Mouse (Mus musculus): Measurements from ENCODE around the gene Sos1. TPM values are rescaled to one million over a fixed set of nuclear protein-coding genes. Genes with fewer than 3 reads are reported as not detected.
"Not testable (repeated sequence)": the region's sequence is repeated elsewhere in the genome, so short reads cannot be mapped to it uniquely, and the experiment has no call there.

The Sos1 gene
- total RNA-seq, 2 experiments from 2014 or later: 16.7 to 18.4 TPM

- DNase-seq (ENCODE audit: low spot score in 2 of 2): no peak
Measured at GRCm38 (mm10) chr17:80496185-80496584, 15.9 kb upstream of the Sos1 start.

- no peak for DNase-seq (ENCODE audit: low spot score in 2 of 2)
Measured at GRCm38 (mm10) chr17:80493891-80494290, 13.6 kb upstream of the Sos1 start.

DNA sequence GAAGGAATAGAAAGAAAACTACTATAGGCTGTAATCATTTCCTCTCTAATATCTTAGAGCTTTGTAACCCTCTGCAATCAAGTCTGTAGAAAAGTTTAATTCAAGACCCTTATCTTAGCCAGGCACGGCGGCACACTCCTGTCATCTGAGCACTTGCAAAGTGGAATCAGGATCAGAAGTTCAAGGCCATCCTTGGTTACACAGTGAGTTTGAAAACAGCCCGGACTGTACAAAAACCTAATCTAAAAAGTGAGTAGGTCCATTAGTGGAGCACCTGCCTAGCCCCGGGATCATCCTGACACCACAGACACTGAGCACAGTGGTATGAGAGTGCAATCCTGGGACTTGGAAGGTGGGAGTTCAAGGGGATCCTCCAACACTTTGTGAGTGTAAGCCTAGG lies 12.6 kb upstream of the Sos1 start:
- DNase-seq (ENCODE audit: low spot score in 2 of 2): no peak

- DNase-seq (ENCODE audit: low spot score in 2 of 2): no peak
Measured at GRCm38 (mm10) chr17:80492274-80492673, 12.0 kb upstream of the Sos1 start.

DNA sequence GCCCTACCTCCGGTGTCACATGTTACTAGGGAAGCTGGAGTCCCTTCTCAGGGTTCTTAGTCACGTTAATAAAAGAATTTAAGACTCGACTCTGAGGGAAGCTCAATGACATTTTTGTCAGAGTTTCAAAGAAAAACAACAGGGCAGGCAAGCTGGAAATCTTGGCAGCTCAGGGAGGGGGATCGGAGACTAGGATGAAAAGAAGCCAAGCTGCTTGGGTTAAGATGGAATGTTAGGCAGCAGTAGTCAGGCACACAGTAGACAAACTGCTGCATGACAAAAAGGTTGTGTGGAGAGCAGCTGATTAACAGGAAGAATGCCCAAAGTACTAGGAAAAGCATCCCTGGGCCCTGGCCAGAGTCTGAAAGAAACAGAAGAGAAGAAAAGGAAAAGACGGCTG lies 9.9 kb upstream of the Sos1 start:
- no peak for DNase-seq (ENCODE audit: low spot score in 2 of 2)

DNA sequence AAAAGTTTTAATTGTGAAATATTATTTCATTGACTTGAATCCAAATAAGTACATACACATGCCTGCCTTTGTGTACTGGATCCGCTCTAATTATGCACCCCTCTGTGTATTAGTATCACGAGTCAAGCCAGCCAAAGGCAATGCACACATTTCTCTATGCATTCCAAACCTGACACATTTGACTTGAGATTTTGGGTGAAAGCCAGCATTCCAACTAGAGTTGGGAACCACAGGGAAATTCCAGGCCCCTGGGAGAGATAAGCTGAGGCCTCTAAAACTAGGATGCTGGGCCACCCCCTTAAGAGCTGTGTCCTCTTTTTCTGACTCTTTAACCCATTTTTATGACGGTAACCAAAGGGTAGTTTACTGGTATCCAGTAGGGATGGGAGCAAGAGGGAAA lies 8.7 kb upstream of the Sos1 start:
- DNase-seq (ENCODE audit: low spot score in 2 of 2): no peak

DNA sequence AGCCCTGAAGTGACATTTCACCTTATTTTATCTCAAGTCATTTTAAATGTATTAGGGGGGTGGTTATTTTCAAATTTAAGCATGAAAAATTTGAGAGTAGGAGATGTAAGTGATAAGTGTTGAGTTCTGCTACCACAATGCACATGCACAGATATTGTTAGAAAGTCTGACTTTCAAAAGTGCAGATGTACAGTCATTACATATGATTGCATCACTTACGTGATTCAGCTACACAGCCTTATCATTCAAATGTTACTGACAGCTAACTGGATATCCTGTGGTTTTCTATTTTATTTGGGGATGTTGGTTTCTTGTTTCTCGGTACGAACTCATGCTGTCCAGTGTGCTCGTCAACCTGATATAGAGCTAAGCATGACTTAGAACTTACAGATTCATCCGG lies 4.9 kb upstream of the Sos1 start:
- DNase-seq (ENCODE audit: low spot score in 2 of 2): no peak

DNA sequence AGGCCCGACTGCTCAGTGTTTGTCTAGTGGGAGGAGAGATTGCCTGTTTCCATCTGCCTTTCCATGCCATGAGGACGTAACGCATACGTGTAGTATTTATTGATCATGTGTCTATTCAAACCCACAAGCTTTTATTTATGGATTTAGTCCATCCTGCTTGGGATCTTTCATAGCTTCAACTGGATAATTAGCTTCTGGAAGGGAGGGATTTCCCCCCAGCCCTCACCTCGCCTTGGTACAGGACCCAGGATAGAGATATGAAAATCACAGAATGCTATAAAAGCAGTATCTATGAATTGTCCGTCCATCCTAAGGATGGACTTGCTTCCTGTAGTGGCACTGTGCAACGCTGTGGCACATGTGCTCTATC lies 587 bp upstream of the Sos1 start:
- DNase-seq (ENCODE audit: low spot score in 2 of 2): no peak

DNA sequence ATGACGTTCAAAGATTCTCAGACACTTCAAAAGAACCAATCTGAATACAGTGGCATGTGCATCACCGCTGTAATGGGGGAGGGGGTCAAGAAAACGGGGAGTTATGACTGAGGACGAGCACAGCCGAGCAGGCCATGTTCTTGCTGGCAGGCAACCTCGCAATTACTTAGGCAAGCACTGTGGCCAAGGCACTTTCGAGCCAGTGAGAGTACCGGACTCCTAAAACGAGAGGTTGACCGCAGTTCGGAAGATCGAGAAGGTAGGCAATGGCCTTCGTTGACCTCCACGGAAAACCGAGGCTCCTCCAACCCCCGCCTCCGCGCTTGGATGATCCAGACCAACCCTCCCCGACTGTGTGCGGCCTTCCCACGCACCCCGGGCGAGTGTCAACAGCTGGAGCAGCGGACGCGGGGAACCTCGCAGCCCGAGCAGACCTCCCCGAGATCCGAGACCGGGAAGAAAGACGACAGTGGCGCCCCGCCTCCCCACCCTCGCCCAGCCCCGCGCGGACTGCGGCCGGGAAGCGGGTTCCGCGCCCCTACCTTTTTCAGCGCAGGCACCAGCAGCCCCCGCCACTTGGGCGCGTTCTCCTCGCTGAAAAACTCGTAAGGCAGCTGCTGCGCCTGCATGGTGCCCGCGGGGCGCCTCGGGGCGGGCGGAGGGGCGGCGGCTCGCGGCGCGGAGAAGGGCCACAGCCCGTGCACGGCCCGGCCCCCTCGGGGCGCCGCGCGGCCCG lies 790 bp downstream of the Sos1 start:
- DNase-seq (ENCODE audit: low spot score in 2 of 2): peak; percentile 40 to 69

DNA sequence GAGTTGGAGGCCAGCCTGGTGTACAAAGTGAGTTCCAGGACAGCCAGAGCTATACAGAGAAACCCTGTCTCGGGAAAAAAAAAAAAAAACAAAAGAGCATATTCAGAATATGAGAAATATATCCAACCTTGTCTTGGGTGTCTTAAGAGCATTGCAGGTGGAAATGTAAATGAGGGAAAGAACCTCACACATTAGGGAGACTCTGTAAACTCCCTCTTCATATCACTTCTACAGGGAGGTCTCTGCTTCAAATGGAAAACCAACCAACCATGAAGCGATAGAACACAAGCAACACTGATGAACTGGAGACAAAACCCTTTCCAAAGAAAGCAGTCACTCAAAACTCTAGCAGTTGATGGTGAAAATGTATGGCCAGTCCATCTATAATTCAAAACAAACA lies 2.6 kb downstream of the Sos1 start:
- DNase-seq (ENCODE audit: low spot score in 2 of 2): no peak

- DNase-seq (ENCODE audit: low spot score in 2 of 2): no peak
Measured at GRCm38 (mm10) chr17:80476496-80476895, 3.8 kb downstream of the Sos1 start.

DNA sequence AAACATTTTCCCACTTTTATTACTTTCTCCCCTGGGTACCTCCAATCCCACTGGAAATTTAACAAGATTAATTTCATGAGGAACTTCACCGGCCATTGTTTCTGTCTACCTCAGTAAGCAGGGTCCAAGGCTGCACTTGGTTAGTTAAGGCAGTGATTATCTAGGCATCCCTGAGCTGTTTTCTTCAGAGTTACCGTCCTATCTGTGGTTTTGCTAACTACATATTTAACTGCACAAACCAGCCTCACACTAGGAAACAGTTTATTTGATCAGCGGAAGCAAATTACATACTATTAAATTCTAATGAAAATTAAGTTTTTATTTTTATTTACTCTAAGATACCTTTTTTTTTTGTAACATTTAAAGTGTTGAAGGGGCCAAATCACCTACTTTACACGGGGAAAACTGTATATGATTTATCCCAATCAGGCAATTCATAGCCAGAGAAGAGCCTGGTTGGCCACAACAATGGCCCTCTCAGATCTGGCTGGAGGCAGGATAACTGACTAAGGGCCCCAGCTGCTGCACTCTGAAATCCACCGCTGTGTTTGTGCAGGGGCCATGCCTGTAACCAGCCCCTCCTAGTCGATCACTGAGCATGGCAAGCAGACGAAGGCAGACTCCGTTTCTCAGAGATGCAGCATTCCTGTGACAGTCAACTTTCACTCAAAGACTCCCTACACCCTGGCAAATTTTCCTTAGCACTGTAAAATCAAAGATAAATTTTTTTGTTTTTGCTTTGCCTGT lies 9.0 kb downstream of the Sos1 start:
- DNase-seq (ENCODE audit: low spot score in 2 of 2): no peak

GRCm38 (mm10) chr17:80468417-80468894 lies 11.8 kb downstream of the Sos1 start:
- not testable (repeated sequence) for DNase-seq (ENCODE audit: low spot score in 2 of 2)

- no peak for DNase-seq (ENCODE audit: low spot score in 2 of 2)
Measured at GRCm38 (mm10) chr17:80460258-80460657, 20.0 kb downstream of the Sos1 start.

DNA sequence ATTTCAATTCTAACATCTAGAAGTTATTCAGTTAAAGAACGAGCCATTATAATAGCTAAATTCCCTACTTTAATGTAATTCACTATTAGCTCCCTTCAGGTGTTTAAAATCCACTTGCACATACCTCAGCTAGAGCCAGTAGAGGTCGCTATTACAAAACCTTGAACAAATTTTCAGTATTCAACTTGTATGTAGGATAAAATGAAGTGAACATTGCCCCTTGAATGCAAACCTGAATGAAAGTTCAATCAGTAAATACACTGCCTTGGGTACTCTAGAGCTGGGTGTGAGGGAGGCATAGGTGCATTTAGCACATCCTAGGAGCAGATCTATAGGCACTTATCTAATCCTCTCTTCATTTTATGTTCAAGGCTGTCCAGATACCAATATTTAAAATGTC lies 24.6 kb downstream of the Sos1 start:
- DNase-seq (ENCODE audit: low spot score in 2 of 2): no peak

DNA sequence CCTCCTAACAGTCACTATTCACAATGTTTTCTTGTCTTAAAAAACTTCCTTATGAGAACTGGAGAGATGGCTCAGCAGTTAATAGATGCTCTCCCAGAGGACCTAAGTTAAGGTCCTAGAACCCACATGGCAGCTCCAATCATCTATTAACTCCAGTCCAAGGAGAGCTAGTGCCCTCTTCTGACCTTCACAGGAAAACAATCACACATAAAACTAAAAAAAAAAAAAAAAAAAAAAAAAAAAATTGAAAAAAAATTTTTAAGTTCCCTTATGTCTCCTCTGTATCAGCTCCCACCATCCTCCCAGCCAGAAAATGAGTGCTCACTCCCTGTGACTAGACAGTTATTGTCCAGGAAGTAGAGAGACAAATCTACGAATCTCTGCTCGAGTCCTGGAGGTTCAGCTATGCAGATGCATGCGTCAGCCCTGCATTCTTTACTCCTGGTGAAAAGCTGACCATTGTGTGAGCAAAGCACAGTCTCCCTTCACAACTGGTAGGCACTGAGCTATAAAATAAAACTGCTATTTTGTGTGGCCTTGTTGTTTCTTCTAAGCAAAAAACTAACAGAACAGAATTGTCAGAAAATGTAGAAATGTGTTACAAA lies 29.7 kb downstream of the Sos1 start:
- no peak for DNase-seq (ENCODE audit: low spot score in 2 of 2)

DNA sequence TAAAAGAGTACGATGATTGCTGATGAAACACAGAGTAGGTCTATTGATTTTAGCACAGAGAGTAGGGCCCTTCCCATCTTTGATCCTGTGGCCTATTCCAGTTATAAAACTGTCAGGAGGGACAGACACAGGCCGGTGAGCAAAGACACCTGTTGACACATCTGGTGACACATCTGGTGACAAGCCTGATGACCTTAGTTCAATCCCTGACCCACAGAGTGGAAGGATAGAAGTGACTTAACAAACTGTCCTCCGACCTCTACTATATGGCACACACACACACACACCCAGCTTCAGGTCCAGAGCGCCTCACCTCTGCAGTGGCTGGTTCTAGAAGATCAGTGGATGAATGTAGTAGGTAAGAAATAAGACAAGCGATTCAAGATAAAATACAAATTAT lies 33.8 kb downstream of the Sos1 start:
- DNase-seq (ENCODE audit: low spot score in 2 of 2): no peak

GRCm38 (mm10) chr17:80445433-80445832 lies 34.8 kb downstream of the Sos1 start:
- DNase-seq (ENCODE audit: low spot score in 2 of 2): no peak

- DNase-seq (ENCODE audit: low spot score in 2 of 2): no peak
Measured at GRCm38 (mm10) chr17:80435680-80436079, 44.6 kb downstream of the Sos1 start.

DNA sequence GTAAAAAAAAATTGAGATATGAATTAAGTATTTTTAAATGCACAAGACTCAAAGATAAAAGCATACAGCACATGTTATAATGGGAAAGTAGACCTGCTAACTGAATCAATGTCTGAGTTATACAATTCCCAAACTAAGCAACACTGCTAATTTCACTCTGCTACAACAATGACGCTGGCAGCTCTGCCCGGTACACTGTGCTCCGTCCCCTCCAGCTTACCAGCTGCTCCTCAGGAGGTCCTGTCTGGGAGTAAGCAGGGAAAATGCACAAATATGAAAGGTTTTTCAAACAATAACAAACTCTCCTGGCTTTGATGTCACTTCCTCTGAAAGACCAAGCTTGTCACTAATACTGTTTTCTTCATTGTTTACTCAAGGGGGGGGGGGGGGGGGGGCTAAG lies 45.8 kb downstream of the Sos1 start:
- DNase-seq (ENCODE audit: low spot score in 2 of 2): no peak

DNA sequence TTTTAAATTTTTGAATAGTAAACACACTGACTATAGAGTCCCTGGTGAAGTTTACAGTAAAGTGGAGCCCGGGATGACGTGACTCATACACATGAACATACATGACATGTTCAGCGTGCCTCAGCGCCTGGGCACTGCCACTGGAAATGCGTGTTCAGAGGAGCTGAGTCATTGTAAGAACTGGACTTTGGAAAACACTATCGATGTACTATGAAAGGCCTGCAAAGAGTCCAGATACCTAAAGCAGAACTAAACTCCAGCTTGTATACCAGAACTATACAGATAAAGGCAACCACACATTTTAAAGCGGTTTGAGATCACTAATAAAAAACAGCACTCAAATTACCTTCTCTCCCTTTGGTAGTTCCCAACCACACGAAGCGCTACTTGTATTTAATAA lies 48.3 kb downstream of the Sos1 start:
- no peak for DNase-seq (ENCODE audit: low spot score in 2 of 2)

- DNase-seq (ENCODE audit: low spot score in 2 of 2): no peak
Measured at GRCm38 (mm10) chr17:80427966-80428365, 52.3 kb downstream of the Sos1 start.

Data from gastrocnemius, postnatal 4 days (tissue).